Mouse (Mus musculus): ENCODE results near the gene Svep1.

DNA sequence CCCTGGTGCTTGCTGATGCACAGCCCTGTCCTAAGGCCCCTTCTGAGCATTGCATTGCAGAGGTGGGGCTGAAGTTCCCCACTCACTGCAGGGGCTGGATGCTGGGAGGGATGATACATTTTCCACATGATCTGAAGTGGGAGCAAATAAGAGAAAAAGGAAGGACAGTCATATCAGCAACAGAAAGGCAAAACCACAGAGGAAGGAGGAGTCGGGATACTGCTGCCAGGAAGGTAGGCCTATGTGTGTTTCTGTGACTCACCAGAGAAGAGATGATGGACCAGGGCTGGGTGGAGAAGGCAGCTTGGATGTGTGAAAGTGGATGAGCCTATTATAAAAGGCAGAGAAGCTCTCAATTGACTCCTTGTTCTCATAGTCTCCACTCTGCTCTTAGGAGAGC is 173.9 kb downstream of the Svep1 start:
- no peak for TF ChIP-seq CTCF (IDR thresholded peaks at IDR 0.05 in 2 of 3, conservative IDR thresholded peaks at IDR 0.05 in 1 of 3; ENCODE audit: control insufficient read depth in 1 of 3, insufficient read depth in 1 of 3, low read depth in 2 of 3, low read length in 3 of 3, poor library complexity in 1 of 3, severe bottlenecking in 1 of 3)
- TF ChIP-seq NRF1 (IDR thresholded peaks at IDR 0.05; ENCODE audit: insufficient read depth, low read depth, low read length, poor library complexity, severe bottlenecking) = no peak
- TF ChIP-seq POLR2A (IDR thresholded peaks at IDR 0.05; ENCODE audit: control insufficient read depth in 1 of 2, insufficient read depth in 1 of 2, low read depth in 1 of 2, low read length in 2 of 2, poor library complexity in 1 of 2) = no peak

Data from MEL (cell line).